Mouse (Mus musculus) stomach, embryonic 15.5 days (tissue): ENCODE results near the gene Zfp286. TPM values are rescaled to one million over a fixed set of nuclear protein-coding genes. Genes with fewer than 3 reads are reported as not detected.

ENCODE experiments used
- ATAC-seq: fragments of 200-750 bp; cut with Nextera tagmentation; 2 replicates; pipeline ENCODE4 v1.8.0; 2017; ENCODE audit warnings: low read depth, moderate number of reproducible peaks, moderate TSS enrichment; ENCODE audit not compliant: insufficient read depth, low FRiP score
- H3K27ac ChIP-seq: fragments of 300-500 bp; sonication (generic); 2 replicates; pipeline ENCODE4 v1.5.1; 2015; ENCODE audit warnings: mild to moderate bottlenecking, inconsistent platforms
- H3K27me3 ChIP-seq: fragments of 300-500 bp; sonication (generic); replicated peaks from 2 replicates; pipeline ENCODE4 v1.6.1; 2015; ENCODE audit warnings: inconsistent platforms
- H3K36me3 ChIP-seq: fragments of 300-500 bp; sonication (generic); 2 replicates; pipeline ENCODE4 v1.6.1; 2015; ENCODE audit warnings: inconsistent platforms
- H3K4me1 ChIP-seq: fragments of 300-500 bp; sonication (generic); 2 replicates; pipeline ENCODE4 v1.6.1; 2015; ENCODE audit warnings: inconsistent platforms
- H3K4me2 ChIP-seq: fragments of 300-500 bp; sonication (generic); 2 replicates; pipeline ENCODE4 v1.6.1; 2015; ENCODE audit warnings: mild to moderate bottlenecking, inconsistent platforms
- H3K4me3 ChIP-seq: fragments of 300-500 bp; sonication (generic); replicated peaks from 2 replicates; pipeline ENCODE4 v1.5.1; 2015; ENCODE audit warnings: inconsistent platforms
- H3K9ac ChIP-seq: fragments of 300-500 bp; sonication (generic); 2 replicates; pipeline ENCODE4 v1.6.1; 2015; ENCODE audit warnings: inconsistent platforms
- H3K9me3 ChIP-seq: fragments of 300-500 bp; sonication (generic); 2 replicates; pipeline ENCODE4 v1.6.1; 2016; ENCODE audit warnings: inconsistent platforms
- WGBS: fragments of 180-500 bp; shearing (Covaris S2); methylation state at CpG from one replicate; pipeline ENCODE4 v1.1.7; 2015; 5-methylcytosine and 5-hydroxymethylcytosine counted together
- polyA plus RNA-seq: library from polyadenylated mRNA; unstranded; fragments of >200 nt; fragmentation: Nextera tagmentation; extraction: Ambion mirVana; gene quantifications from 2 replicates; pipeline ENCODE4 v1.2.1, GENCODE M21; 2015

The Zfp286 gene
- polyA plus RNA-seq, 1 experiment from 2014 or later, result 15.3 TPM

- no peak overlapping the region for H3K4me2 ChIP-seq
- H3K4me1 ChIP-seq, result no peaks in the 10 kb centered on the region; the same call in 1 of the 2 replicates
- ATAC-seq, result no peak
- H3K4me3 ChIP-seq, result no peak overlapping the region
- no peak overlapping the region for H3K27ac ChIP-seq
- H3K9ac ChIP-seq, result no peak overlapping the region
- H3K36me3 ChIP-seq, result no peaks in the 10 kb centered on the region
- no peaks in the 10 kb centered on the region for H3K9me3 ChIP-seq
- 71% methylated on average over 10 of the region's 10 CpGs for WGBS
- H3K27me3 ChIP-seq, result peaks cover 4% of the 10 kb centered on the region; the same call in 1 of the 2 replicates
Measured at GRCm38 (mm10) chr11:62742261-62742957, 46.9 kb downstream of the Zfp286 start.

- Histone ChIP-seq H3K9ac (no peak overlapping the region), H3K4me1 (no peaks in the 10 kb centered on the region; the same call in 1 of the 2 replicates), H3K4me2 (no peak overlapping the region), H3K4me3 (no peak overlapping the region), H3K27ac (no peak overlapping the region), H3K27me3 (no peaks in the 10 kb centered on the region), H3K36me3 (no peaks in the 10 kb centered on the region), H3K9me3 (no peaks in the 10 kb centered on the region)
- 80% methylated on average over 2 of the region's 2 CpGs for WGBS
- no peak for ATAC-seq
Measured at GRCm38 (mm10) chr11:62741186-62741585, 48.1 kb downstream of the Zfp286 start.

GRCm38 (mm10) chr11:62732665-62733064 is 56.6 kb downstream of the Zfp286 start:
- Histone ChIP-seq H3K27ac (no peak overlapping the region), H3K4me1 (peaks cover 4% of the 10 kb centered on the region; the same call in 1 of the 2 replicates), H3K27me3 (no peaks in the 10 kb centered on the region), H3K4me3 (no peak overlapping the region), H3K9ac (no peak overlapping the region), H3K36me3 (0 out of 2 replicates have a peak, but pooled peaks cover 3% of the 10 kb centered on the region), H3K9me3 (no peaks in the 10 kb centered on the region), H3K4me2 (no peak overlapping the region)
- no peak for ATAC-seq
- WGBS, result 79% methylated on average over 3 of the region's 3 CpGs

- peaks cover 4% of the 10 kb centered on the region; the same call in 1 of the 2 replicates for H3K4me1 ChIP-seq
- H3K36me3 ChIP-seq, result 0 out of 2 replicates have a peak, but pooled peaks cover 7% of the 10 kb centered on the region
- H3K9ac ChIP-seq, result no peak overlapping the region
- no peaks in the 10 kb centered on the region for H3K9me3 ChIP-seq
- H3K27me3 ChIP-seq, result no peaks in the 10 kb centered on the region
- H3K27ac ChIP-seq, result no peak overlapping the region; the same call in 1 of the 2 replicates
- peak overlapping the region; percentile 86 for H3K4me2 ChIP-seq
- WGBS, result 14% methylated on average over 5 of the region's 5 CpGs
- peak overlapping the region; percentile 80 for H3K4me3 ChIP-seq
- no peak for ATAC-seq
Measured at GRCm38 (mm10) chr11:62732022-62732387, 57.3 kb downstream of the Zfp286 start.

GRCm38 (mm10) chr11:62731311-62732021 is 57.8 kb downstream of the Zfp286 start, which contains the start of gene Zfp287:
TSS of gene Zfp287 (minus strand) at chr11:62731905.
- no peaks in the 10 kb centered on the region for H3K9me3 ChIP-seq
- under 1% methylated on average over 48 of the region's 48 CpGs for WGBS
- ATAC-seq, result peak; percentile 96

GRCm38 (mm10) chr11:62728276-62728675 is 61.0 kb downstream of the Zfp286 start:
- H3K36me3 ChIP-seq, result 0 out of 2 replicates have a peak, but pooled peaks cover 14% of the 10 kb centered on the region
- H3K4me1 ChIP-seq, result peaks cover 4% of the 10 kb centered on the region; the same call in 1 of the 2 replicates
- H3K27ac ChIP-seq, result no peak overlapping the region
- no peaks in the 10 kb centered on the region for H3K9me3 ChIP-seq
- no peaks in the 10 kb centered on the region for H3K27me3 ChIP-seq
- no peak overlapping the region for H3K9ac ChIP-seq
- no peak overlapping the region for H3K4me3 ChIP-seq
- WGBS, result 93% methylated on average over 8 of the region's 8 CpGs
- no peak for ATAC-seq
- H3K4me2 ChIP-seq, result no peak overlapping the region

More at GRCm38 (mm10) chr11:62731311-62732021, 57.8 kb downstream of the Zfp286 start, which contains the start of gene Zfp287:
- H3K36me3 ChIP-seq, result 0 out of 2 replicates have a peak, but pooled peaks cover 7% of the 10 kb centered on the region
- H3K27ac ChIP-seq, result peak within 1 kb of the TSS; percentile 82
- H3K4me3 ChIP-seq, result peak within 1 kb of the TSS; percentile 80
- H3K9ac ChIP-seq, result peak within 1 kb of the TSS; percentile 73; the same call in 1 of the 2 replicates
- peaks cover 4% of the 10 kb centered on the region; the same call in 1 of the 2 replicates for H3K4me1 ChIP-seq
- no peaks in the 10 kb centered on the region for H3K27me3 ChIP-seq
- H3K4me2 ChIP-seq, result peak within 1 kb of the TSS; percentile 86

GRCm38 (mm10) chr11:62710657-62711056 is 78.6 kb downstream of the Zfp286 start:
- Histone ChIP-seq H3K9me3 (no peaks in the 10 kb centered on the region), H3K36me3 (peaks cover 11% of the 10 kb centered on the region; the same call in 1 of the 2 replicates), H3K4me1 (no peaks in the 10 kb centered on the region), H3K9ac (no peak overlapping the region), H3K27me3 (no peaks in the 10 kb centered on the region), H3K4me3 (no peak overlapping the region), H3K27ac (no peak overlapping the region), H3K4me2 (no peak overlapping the region)
- 68% methylated on average over 5 of the region's 5 CpGs for WGBS
- no peak for ATAC-seq

- Histone ChIP-seq H3K36me3 (0 out of 2 replicates have a peak, but pooled peaks cover 1% of the 10 kb centered on the region), H3K4me2 (no peak overlapping the region), H3K4me3 (no peak overlapping the region), H3K27me3 (no peaks in the 10 kb centered on the region), H3K9me3 (no peaks in the 10 kb centered on the region), H3K9ac (no peak overlapping the region), H3K4me1 (no peaks in the 10 kb centered on the region), H3K27ac (no peak overlapping the region)
- WGBS, result 78% methylated on average over 7 of the region's 7 CpGs
- ATAC-seq, result no peak
Measured at GRCm38 (mm10) chr11:62708252-62708651, 81.0 kb downstream of the Zfp286 start.

- 77% methylated on average over 2 of the region's 2 CpGs for WGBS
- Histone ChIP-seq H3K27me3 (no peaks in the 10 kb centered on the region), H3K36me3 (no peaks in the 10 kb centered on the region), H3K27ac (no peak overlapping the region), H3K4me3 (no peak overlapping the region), H3K4me2 (no peak overlapping the region), H3K4me1 (no peaks in the 10 kb centered on the region), H3K9ac (no peak overlapping the region), H3K9me3 (no peaks in the 10 kb centered on the region)
- ATAC-seq, result no peak
Measured at GRCm38 (mm10) chr11:62706141-62706540, 83.1 kb downstream of the Zfp286 start.

Other genes with a start within 250 kb of the Zfp286 start
- gene Ubb, start 238.3 kb downstream of the Zfp286 start, polyA plus RNA-seq, result 2,363 and 2,756 TPM in 2 replicates
- 13.4 and 14.6 TPM in 2 replicates for gene Trpv2, start 215.0 kb downstream of the Zfp286 start, polyA plus RNA-seq
- 10.0 and 10.5 TPM in 2 replicates for gene Lrrc75a, start 140.9 kb downstream of the Zfp286 start, polyA plus RNA-seq
- 47.0 and 50.6 TPM in 2 replicates for gene Mmgt2, start 140.8 kb downstream of the Zfp286 start, polyA plus RNA-seq
- gene Zfp287, start 57.6 kb downstream of the Zfp286 start, polyA plus RNA-seq, result 6.7 and 7.2 TPM in 2 replicates
- gene Gm10428, start 36.4 kb downstream of the Zfp286 start, polyA plus RNA-seq, result not detected in 2 replicates
- gene Trim16, start 30.8 kb upstream of the Zfp286 start, polyA plus RNA-seq, result 13.8 and 15.6 TPM in 2 replicates
- gene Fbxw10, start 57.6 kb upstream of the Zfp286 start, polyA plus RNA-seq, result 0.33 and 0.41 TPM in 2 replicates
- gene Tvp23b, start 90.0 kb upstream of the Zfp286 start, polyA plus RNA-seq, result 76.7 and 80.1 TPM in 2 replicates
- gene Cdrt4, start 161.7 kb upstream of the Zfp286 start, polyA plus RNA-seq, result 0.19 and 0.26 TPM in 2 replicates